Mouse (Mus musculus): Measurements from ENCODE around the gene Ssbp1. TPM values are rescaled to one million over a fixed set of nuclear protein-coding genes. Genes with fewer than 3 reads are reported as not detected.

Ssbp1 gene
- total RNA-seq, 2 experiments from 2014 or later: 28.0 to 32.6 TPM

- DNase-seq (ENCODE audit: extremely low spot score in 1 of 2, low spot score in 2 of 2): no peak
- intact Hi-C loops (cut with DNase I): no loop called here
These were observed 27.7 kb upstream of the Ssbp1 start for GRCm38 (mm10) chr6:40443281-40443928.

GRCm38 (mm10) chr6:40448626-40449025 lies 22.5 kb upstream of the Ssbp1 start:
- intact Hi-C loops (cut with DNase I): no loop called here
- DNase-seq (ENCODE audit: extremely low spot score in 1 of 2, low spot score in 2 of 2): no peak

GRCm38 (mm10) chr6:40454436-40455041 lies 16.6 kb upstream of the Ssbp1 start:
- intact Hi-C loops (cut with DNase I): no loop called here
- DNase-seq (ENCODE audit: extremely low spot score in 1 of 2, low spot score in 2 of 2): no peak

GRCm38 (mm10) chr6:40465710-40466109 lies 5.4 kb upstream of the Ssbp1 start:
- DNase-seq (ENCODE audit: extremely low spot score in 1 of 2, low spot score in 2 of 2): no peak
- intact Hi-C loops (cut with DNase I): no loop called here

GRCm38 (mm10) chr6:40471720-40472010 lies 513 bp downstream of the Ssbp1 start:
- intact Hi-C loops (cut with DNase I): loop anchor here (2.0 kb wide), 2 partner anchors 37 to 147 kb away; partner anchors contain the start of gene Agk
- DNase-seq (ENCODE audit: extremely low spot score in 1 of 2, low spot score in 2 of 2): no peak

GRCm38 (mm10) chr6:40476132-40476531 lies 5.0 kb downstream of the Ssbp1 start:
- intact Hi-C loops (cut with DNase I): no loop called here
- DNase-seq (ENCODE audit: extremely low spot score in 1 of 2, low spot score in 2 of 2): no peak

GRCm38 (mm10) chr6:40479705-40480104 lies 8.6 kb downstream of the Ssbp1 start:
- DNase-seq (ENCODE audit: extremely low spot score in 1 of 2, low spot score in 2 of 2): no peak
- intact Hi-C loops (cut with DNase I): loop anchor here (5.0 kb wide), 2 partner anchors 208 to 368 kb away; no protein-coding TSS in a partner anchor

GRCm38 (mm10) chr6:40482318-40482717 lies 11.2 kb downstream of the Ssbp1 start:
- DNase-seq (ENCODE audit: extremely low spot score in 1 of 2, low spot score in 2 of 2): no peak
- intact Hi-C loops (cut with DNase I): loop anchor here (5.0 kb wide), 2 partner anchors 205 to 365 kb away; no protein-coding TSS in a partner anchor

GRCm38 (mm10) chr6:40490933-40491332 lies 19.8 kb downstream of the Ssbp1 start, which contains the start of gene Tas2r137:
TSS of gene Tas2r137 (plus strand) at chr6:40491233.
- intact Hi-C loops (cut with DNase I): no loop called here
- DNase-seq (ENCODE audit: extremely low spot score in 1 of 2, low spot score in 2 of 2): no peak

GRCm38 (mm10) chr6:40493229-40493628 lies 22.1 kb downstream of the Ssbp1 start, which contains the start of gene Tas2r108:
TSS of gene Tas2r108 (plus strand) at chr6:40493529.
- intact Hi-C loops (cut with DNase I): no loop called here
- DNase-seq (ENCODE audit: extremely low spot score in 1 of 2, low spot score in 2 of 2): no peak

- no peak for DNase-seq (ENCODE audit: extremely low spot score in 1 of 2, low spot score in 2 of 2)
- intact Hi-C loops (cut with DNase I): no loop called here
These were observed 48.3 kb downstream of the Ssbp1 start, which contains the start of gene Prss37 for GRCm38 (mm10) chr6:40519408-40519807. TSS of gene Prss37 (minus strand) at chr6:40519508.

Other genes with a start within 250 kb of the Ssbp1 start
- gene Agk, start 146.2 kb upstream of the Ssbp1 start, total RNA-seq (2021): 10 to 100 TPM; 60.6 to 62.3 TPM
- gene E330009J07Rik, start 35.2 kb upstream of the Ssbp1 start, total RNA-seq (2021): 10 to 100 TPM; 32.4 to 32.9 TPM
- under 1 TPM in 1 of 2 experiments, not detected in 1; 0.22 TPM for gene Wee2, start 32.3 kb upstream of the Ssbp1 start, total RNA-seq (2021)
- not detected for gene Tas2r137, start 19.9 kb downstream of the Ssbp1 start, total RNA-seq (2021)
- not detected for gene Tas2r108, start 22.2 kb downstream of the Ssbp1 start, total RNA-seq (2021)
- not detected for gene Prss37, start 48.2 kb downstream of the Ssbp1 start, total RNA-seq (2021)
- gene Olfr461, start 83.7 kb downstream of the Ssbp1 start, total RNA-seq (2021): not detected
- gene Olfr460, start 98.1 kb downstream of the Ssbp1 start, total RNA-seq (2021): not detected
- gene Clec5a, start 114.5 kb downstream of the Ssbp1 start, total RNA-seq (2021): under 1 TPM; 0.41 to 0.73 TPM
- not detected for gene Tas2r138, start 142.0 kb downstream of the Ssbp1 start, total RNA-seq (2021)
- gene Mgam, start 157.5 kb downstream of the Ssbp1 start, total RNA-seq (2021): under 1 TPM; 0.08 to 0.11 TPM

Measured in left cerebral cortex, postnatal 10 days (tissue).